Mouse (Mus musculus): ENCODE data around the gene Rftn1.

GRCm38 (mm10) chr17:50081647-50082046, 108.8 kb downstream of the Rftn1 start:
- no peak for TF ChIP-seq CTCF (IDR thresholded peaks at IDR 0.05; ENCODE audit: borderline replicate concordance, insufficient read depth, low read depth, low read length)
- TF ChIP-seq POLR2A (IDR thresholded peaks at IDR 0.05; ENCODE audit: borderline replicate concordance, insufficient read depth, low read length): no peak
